Mouse (Mus musculus) spleen, postnatal 14 days (tissue): Measurements from ENCODE around the gene Dram1.
"Not testable (repeated sequence)": the region's sequence is repeated elsewhere in the genome, so short reads cannot be mapped to it uniquely, and the experiment has no call there.

Source experiments
- DNase-seq, 2 experiments: peaks; one replicate each; pipeline ENCODE4 v3.0.0; 2021 to 2022; ENCODE audit warnings: low spot score in 2 of 2

Dram1 gene

DNA sequence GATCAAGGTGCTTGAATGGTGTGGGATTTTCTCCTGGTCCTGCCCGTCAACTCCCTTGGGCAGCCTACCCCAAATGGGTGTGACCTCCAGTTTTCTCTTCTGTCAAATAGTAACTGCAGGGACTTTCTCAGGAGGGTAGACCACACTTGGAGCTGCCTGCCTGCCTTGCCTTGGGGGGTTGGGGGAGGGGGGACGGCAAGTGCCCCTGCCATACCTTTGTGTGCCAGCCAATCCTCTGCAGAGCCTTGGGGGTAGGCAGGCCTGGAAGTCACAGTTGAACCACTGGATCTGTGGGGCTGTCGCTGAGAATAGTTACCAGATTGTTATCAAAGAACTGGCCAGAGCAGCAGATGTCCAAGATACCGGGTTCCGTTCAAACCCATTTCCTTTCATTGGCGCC is 7.4 kb upstream of the Dram1 start:
- DNase-seq, result no peak

DNA sequence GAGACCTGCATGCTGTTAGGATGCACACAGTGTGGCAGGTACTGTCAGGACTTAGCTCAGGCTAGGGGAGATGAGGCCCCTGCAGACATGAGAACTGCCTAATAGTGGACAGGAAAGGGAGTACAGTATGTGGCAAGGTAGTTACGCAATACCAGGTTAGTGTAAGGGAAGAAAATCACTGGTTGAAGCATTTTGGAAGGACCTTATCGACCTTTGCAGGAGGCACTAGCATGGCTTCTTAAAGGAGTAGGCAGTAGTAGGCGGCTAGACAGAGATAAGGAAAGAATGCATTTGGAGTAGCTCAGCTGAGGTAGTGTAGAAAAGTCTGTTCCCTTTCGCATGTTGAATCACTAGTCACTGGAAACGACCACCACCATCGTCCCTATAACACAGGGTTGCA is 6.9 kb upstream of the Dram1 start:
- DNase-seq, result no peak

DNA sequence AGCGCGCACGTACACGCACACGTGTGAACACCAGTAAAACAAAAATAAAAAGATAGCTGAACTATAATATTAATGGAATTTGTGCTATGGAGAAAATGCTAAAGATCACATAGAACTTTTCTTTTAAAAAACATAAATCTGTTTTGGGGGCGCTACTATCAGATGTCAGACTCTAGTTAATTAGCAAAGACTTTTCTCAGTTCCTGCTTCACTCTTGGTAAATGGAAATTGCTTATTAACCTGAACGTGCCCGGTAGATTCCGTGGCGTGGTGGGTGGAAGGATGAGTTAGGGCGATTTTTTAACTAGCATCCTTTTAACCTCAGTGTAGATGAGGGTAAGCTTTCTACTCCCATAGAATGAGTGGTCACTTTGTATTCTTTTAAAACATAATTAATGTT is 6.4 kb upstream of the Dram1 start:
- DNase-seq, result no peak

DNA sequence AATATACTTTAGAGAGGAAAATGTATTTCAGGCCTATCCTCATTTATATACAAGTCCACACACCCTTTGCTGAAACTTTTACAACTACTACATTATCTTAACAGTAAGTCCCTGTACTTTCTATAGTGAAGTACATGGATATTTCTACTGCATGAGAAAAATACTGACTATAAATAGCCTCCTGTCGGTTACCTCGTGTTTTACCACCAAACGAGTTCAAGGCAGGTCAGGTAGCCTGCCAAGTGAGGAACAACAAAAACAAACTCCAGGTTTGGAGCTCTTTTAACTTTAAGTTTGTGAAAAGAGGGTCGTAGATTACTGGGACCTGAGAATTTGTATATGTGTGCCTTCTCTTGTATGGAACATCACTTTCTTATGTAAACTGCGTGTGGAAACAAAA is 5.2 kb upstream of the Dram1 start:
- no peak for DNase-seq

DNA sequence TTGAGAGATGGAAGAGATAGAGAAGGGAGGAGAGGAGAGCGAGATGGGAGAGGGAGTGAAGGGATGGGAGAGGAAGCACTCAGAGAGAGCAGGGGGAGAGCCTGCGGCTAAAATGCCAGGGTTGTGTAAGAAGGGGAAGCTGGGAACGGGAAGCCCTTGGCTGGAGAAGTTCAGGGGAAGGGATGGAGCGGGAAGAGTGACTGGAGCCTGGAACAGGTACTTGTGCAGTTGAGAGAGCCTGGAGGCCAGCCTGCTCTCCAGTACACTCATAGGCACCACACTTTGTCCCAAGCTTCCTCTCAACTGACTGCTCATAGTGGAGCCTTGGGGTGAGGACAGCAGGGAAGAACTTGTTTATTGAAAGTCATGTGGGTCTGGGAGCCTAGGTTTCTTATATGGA is 4.6 kb upstream of the Dram1 start:
- no peak for DNase-seq

DNA sequence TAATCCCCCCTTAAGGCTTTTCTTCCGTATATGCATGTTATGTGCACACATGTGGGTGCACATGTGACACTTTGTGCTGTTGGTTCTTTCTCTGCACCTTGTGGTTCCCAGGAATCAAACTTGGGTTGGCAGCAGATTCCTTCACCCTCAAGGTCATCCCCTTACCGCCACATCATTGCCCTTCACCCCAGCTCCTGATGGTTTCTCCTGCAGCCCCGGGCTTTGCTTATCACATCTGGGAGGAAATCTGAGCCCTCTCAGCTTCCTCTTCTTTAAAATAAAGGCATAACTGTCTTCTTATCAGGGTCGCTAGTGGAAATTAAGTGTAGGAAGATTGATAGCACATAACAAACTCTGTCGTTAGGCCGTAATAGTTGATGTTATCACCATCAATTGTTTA is 3.1 kb upstream of the Dram1 start:
- no peak for DNase-seq

DNA sequence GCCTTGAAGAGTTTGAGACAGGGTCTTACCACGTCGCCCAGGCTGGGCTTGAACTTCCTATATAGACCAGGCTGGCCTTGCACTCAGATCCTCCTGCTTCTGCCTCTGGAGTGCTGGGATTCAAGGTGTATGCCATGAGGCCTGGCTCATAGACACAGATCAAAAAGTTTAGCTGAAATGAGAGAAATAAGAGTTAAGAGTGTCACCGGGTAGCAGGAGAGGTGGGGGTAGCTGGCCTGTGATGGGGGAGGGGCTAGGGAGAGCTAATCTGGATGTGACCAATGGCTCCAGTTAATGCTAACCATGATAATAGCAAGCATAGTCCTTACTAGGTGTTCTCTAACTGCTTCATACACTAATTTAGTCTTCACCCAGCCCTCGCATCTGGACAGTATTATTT is 2.4 kb upstream of the Dram1 start:
- no peak for DNase-seq

DNA sequence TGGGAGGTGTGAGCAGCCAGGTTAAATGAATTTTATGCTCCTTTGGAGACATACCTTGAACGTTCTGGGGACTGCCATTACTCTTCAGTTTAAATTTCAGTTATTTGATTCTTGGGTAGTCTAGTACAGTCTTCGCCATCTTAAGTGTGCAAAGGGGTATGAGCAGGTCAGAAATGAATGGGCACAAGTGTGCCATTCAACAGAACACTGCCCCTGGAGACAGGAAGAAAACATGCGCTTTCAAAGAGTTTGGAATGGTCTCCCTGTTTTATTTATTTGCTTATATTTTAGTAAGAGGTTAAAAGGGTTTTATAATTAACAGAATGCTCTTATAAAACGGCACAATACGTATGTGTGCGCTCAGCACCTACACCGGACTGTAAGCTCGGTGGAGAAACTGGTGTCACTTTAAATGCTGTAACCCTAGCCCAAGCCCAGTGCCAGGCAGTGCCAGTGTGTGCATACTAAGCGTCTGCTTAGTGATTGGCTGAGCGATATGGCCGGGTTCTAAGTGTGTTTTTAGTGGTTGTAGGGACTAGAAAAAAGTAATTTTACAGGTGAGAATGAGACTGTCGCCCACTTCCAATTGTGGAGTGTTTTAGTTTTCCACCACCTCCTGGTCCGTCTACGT is 1.7 kb upstream of the Dram1 start:
- no peak for DNase-seq

DNA sequence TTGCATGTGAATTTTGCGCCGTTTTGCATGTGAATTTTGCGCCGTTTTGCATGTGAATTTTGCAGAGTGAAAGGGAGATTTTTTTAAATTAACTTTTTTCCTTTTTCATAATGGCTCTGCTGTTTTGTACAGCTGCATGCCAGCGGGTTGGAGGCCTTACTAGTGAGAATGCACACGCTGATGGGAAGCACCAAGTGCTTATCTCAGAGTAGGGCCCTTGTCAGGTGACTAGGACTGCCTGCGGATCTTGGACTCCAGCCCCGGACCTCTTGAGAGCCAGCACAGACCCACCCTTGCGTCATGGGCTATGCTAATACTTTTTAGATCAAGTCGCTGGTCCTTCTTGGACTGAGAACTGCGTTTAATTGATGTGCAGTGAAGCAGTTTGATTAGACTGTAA is 1.1 kb upstream of the Dram1 start:
- no peak for DNase-seq

DNA sequence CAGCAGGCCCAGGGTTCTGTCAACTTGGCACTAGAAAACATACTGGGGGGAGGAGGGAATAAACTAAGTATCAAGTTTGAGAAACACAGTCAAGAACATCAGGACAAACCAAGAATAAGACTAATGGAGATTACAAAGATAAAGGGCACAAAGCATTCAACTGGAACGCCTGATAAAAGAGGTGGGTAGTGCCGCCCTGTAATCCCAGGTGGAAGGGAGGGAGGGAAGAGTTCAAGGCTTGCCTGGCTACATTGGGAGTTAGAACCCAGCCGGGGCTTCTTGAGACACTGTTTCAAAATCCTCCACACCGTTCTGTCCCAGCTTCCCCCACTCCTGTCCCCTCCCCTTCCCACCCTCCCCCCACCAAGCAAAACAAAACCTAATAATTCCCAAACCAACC is 1.2 kb downstream of the Dram1 start:
- no peak for DNase-seq

DNA sequence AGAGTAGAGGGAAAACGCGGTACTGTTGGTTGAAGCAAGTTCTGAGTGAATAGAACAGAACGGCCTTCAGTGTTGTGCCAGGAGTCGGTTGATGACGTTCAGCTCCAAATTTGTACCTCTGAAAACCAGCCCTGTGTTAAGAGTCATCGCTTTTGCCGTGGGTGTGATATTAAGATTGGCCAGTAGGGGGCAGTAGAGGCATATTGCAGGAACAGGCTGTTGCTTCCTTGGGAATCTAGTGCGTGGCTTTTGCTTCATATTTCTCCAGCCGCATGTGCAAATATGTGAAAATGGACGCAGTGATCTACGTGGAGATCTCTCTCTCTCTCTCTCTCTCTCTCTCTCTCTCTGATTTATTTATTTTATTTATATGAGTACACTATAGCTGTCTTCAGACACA is 2.1 kb downstream of the Dram1 start:
- DNase-seq, result peak; percentile 64 to 80

DNA sequence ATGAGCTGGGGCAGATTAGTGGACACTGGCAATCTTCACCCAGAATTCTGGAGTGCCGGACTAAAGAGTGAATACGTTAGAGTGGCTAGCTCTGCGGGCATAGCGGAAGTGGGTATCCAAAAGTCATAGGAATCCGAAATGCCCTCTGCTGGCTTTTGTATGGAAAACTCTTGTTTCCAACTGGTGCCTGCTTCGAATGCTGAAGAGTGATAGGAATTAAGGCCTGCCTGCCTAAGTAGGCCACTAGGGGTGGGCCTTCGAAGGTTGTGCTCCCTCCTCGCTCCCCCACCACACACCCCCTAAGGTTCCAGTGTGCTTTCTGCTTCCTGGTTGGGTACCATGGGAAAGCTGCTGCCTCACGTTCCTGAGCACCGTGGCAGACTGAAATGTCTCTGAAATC is 3.9 kb downstream of the Dram1 start:
- no peak for DNase-seq

DNA sequence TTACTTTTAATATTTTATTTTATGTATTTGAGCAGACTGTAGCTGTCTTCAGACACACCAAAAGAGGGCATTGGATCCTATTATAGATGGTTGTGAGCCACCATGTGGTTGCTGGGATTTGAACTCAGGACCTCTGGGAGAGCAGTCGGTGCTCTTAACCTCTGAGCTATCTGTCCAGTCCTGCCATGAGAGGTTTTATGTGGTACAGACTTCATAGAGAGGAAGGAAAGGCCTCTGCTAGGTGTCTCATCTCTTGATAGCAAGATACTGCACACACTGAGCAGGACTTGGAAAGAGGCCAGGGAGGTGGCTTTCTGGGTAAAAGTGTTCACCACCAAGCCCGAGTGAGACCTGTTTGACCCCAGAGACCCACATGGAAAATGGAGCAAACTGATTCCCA is 5.9 kb downstream of the Dram1 start:
- DNase-seq, result not testable (repeated sequence)

DNA sequence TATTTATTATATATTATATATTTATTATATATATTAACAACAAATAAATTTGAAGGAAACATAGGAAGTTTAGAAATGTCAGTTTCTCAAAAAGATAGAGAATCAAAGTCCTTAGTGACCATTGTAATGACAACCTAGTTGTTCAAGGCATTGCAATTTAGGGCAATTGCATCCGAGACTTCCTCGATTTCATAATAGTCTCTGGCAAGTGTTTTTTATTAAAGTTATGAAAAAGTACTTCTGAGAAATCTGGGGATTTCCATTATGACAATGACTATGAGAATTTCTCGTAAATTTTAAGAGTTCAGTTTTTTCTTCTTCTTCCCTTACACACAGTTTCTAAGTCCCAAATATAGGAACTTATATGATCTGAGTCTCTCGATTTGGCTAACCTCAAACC is 6.4 kb downstream of the Dram1 start:
- no peak for DNase-seq

DNA sequence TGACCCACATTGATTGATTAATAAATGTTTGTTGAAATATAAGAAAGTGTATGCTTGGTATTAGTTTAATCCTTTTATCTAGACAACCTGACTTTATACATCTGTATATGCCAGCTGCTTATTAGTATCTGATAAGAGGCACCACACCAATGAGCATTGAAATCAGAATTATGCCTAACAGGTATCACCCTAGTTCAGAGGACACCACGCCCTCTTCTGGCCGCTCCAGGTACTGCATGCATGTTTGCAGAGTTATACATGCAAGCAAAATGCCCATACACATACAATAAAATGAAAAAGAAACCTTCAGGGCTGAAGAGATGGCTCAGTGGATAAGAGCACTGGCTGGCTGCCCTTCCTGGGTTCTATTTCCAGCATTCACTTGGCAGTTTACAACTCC is 7.1 kb downstream of the Dram1 start:
- no peak for DNase-seq

DNA sequence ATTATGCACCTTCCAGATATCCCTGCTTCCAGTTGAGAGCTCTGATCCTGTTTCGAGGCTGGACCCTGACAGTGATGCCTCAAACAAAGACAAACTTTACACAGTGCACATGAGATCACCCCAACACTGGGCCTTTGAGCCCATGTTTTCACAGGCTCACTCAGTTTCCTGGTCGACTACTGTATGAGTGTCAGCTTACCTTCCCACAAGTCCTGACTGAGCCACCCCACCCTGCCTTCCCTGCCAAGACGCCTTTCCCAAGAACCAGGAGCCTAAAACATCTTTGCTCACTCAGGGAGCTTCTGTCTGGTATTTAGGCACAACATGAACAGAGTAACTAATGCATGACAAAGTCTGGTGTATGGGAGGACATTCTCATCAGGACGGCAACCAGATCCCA is 9.6 kb downstream of the Dram1 start:
- no peak for DNase-seq

DNA sequence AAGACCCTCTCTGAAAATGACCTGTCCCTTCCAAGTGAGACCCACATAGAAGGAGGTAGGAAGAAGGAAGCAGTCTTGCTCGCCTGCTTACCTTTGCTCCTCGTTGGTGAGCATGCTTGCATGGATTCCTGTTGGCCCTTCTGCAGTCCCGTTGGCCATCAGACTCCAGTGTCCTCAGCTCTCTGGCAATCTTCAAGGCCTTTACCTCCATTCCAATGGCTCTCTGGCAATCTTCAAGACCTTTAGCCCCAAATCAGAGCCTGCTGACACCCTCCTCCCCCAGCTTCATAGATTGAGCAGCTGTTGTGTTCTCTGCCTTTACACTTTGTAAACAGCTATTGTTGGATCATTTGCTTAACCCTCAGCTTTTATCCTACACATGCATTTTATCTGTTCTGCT is 14.7 kb downstream of the Dram1 start:
- no peak for DNase-seq

DNA sequence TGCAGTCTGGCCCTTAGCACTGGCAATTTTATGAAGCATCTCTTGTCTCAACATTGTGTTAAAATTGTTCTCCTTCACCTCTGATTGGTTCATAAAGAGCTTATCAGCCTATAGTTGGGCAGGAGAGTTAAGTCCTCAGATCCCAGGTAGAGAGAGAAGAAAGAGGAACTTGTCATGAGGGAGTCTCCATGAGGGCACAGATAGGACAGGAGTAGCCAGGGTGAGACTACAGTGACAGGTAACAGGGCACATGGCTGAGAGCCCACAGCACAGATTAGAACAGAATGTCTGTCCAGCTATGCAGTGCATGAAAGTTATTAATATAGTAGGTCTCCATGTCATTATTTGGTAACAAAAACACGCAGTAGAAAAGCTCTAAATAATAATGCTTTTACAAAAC is 16.7 kb downstream of the Dram1 start:
- no peak for DNase-seq

DNA sequence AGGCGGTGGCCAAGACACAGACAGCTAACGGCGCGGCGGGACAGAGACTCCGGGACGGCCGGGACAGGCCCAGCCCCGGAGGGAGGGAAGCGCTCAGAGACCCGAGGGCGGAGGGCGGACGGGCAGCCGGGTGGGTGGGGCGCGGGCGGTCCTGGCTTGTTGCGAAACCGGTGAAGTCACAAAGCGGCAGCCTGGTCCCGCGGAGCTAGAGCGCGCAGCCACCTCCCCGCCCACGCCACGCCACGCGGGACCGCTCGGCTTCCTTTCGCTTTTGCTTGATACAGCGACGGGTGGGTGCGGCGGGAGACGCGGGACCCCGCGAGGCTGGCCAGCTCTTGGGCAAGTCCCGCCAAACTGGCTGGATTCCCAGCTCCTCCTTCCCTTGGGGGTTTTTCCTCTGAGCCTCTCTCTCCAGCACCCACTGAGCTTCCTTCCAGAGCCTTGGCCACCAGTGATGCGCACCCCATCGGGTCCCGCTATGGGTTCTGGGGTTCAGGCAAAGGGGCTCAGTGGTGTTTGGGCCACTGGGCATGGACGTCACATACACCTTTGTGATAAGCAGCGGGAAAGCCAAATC is 21.8 kb downstream of the Dram1 start:
- peak; percentile 34 to 37 for DNase-seq

DNA sequence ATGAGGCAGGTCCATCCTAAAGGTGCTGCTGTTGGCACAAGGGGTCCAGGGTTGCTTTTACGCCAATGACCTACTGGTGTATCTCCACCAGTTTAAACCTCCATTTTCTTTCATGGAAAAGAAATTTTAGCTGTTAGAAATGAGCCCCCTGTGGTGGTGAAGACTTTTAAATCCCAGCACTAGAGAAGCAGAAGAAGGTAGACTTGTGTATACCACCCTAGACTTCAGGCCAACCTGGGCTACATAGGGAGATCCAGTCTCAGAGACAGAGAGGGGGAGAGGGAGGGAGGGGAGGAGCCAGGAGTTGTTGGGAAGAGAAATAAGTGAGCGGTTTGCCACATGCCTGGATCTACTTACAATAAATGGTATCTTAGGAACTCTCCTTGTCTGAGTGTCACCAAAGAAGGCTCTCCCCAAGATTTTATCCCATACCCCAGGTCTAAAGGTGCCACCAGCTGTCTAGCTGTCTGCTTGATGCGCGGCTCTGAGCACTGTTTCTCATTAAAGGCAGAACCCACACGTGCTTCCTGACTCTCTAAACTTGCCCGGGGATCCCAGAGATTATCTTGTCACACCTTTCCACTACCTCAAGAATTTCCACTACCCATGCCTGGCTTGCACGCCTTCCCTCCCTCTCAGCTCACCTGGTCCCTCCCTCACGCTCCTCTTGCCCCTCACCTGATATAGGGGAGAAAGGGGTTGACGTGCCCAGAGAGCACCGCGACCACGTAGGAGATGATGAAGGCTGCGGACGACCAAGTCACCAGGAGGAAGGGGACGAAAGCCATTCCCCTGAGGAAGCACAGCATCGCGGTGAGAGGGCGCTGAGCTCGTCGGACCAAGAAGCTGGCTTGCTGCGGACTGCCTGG is 22.5 kb downstream of the Dram1 start:
- DNase-seq, result no peak

DNA sequence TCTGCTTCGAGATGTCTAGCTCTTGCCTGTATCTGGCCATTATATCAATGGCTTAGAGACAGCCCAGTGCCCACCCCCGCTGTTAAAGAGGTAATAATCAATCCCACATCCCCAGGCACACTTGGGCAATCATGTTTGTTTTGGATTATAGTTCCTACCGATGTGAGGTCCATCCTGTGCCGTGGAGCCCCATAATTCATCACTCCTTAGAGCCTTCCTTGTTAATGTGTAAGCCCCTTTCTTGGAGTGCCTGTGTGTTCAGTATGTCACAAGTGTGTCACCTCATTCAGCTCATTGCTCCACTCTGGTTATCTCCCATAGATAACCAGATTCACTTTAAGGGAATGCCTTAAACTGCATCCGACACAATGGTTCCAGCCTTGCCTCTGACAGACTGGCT is 24.3 kb downstream of the Dram1 start:
- no peak for DNase-seq

DNA sequence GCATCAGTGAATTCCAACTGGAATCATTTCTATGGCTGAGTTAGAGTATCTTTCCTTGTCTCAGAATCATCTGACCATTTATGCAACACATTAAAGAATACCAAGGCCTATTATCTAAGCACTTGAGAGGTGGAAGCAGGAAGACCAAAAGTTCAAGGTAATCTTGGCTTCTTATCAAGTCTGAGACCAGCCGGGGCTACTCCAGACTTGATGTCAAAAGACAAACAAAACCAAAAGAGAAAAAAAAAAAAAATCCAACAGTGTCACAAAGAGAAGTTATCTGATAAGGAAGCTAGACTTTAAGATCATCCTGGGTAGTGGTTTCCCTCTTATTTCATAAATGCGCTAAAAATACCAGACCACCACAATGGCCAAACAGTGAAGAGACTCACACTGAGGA is 26.3 kb downstream of the Dram1 start:
- no peak for DNase-seq

DNA sequence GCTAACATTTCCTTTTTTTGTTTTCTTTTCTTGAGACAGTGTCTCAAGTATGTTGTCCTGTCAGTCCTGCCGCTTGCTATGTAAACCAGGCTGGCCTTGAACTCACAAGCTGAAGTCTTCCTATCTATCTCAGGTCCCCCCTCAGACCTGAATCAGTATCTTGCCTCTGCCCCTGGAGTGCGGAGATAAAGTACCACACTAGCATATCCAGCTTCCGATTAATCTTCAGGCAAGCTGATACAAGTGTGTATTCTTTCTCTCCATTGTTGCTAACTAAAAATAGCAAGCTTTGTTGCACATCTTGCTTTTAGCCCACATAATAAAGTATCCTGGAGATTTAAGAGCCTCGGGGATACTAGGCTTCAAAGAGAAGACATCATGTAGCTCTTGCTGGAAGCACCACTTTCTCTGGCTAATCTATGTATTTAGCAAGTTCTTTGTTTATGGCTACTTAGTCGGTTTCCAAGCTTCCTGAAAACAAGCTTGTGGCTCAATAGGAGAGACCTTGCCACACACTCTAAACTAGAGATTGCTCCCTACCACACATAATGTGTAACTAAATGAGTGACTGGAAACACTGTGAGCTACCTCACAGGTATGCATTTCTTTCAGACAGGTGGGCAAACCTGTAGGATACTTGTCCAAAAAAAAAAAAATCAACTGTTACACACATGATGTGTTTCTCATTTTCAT is 27.3 kb downstream of the Dram1 start:
- no peak for DNase-seq
